Mouse (Mus musculus): ENCODE measurements around the gene Cd274. TPM values are rescaled to one million over a fixed set of nuclear protein-coding genes. Genes with fewer than 3 reads are reported as not detected.
A peak's percentile ranks its signal among the peaks of the same experiment; 100 is the strongest.

The Cd274 gene
- polyA plus RNA-seq, 1 experiment: 3.5 TPM

GRCm38 (mm10) chr19:29326822-29327552, 40.3 kb upstream of the Cd274 start:
- no peak for TF ChIP-seq EP300 (IDR thresholded peaks at IDR 0.05; ENCODE audit: insufficient read depth, low read depth, low read length)
- TF ChIP-seq CTCF (IDR thresholded peaks at IDR 0.05; ENCODE audit: low read depth, low read length): no peak
- no peak for TF ChIP-seq POLR2A (IDR thresholded peaks at IDR 0.05; ENCODE audit: insufficient read depth, low read length)
- Histone ChIP-seq H3K36me3 (ENCODE audit: control insufficient read depth, insufficient read depth, low read length, poor library complexity, severe bottlenecking) (no peaks in the 10 kb centered on the region), H3K9ac (ENCODE audit: low read depth, poor library complexity, severe bottlenecking) (no peak overlapping the region), H3K27me3 (ENCODE audit: control insufficient read depth, insufficient read depth, low read length, poor library complexity, severe bottlenecking) (no peaks in the 10 kb centered on the region), H3K4me3 (ENCODE audit: low read depth, low read length) (no peak overlapping the region), H3K4me1 (ENCODE audit: control insufficient read depth, insufficient read depth, low read length) (no peaks in the 10 kb centered on the region), H3K9me3 (replicated peaks; ENCODE audit: control insufficient read depth, insufficient read depth, low read length, poor library complexity, severe bottlenecking) (no peaks in the 10 kb centered on the region), H3K27ac (ENCODE audit: insufficient read depth, low read length) (no peak overlapping the region)

GRCm38 (mm10) chr19:29334068-29334745, 33.0 kb upstream of the Cd274 start, which contains the start of gene Rln1:
Gene Rln1 (minus strand): TSS chr19:29334670.
- no peaks in the 10 kb centered on the region for H3K9me3 ChIP-seq (replicated peaks; ENCODE audit: control insufficient read depth, insufficient read depth, low read length, poor library complexity, severe bottlenecking)
- peak within 1 kb of the TSS; percentile 49 for H3K9ac ChIP-seq (ENCODE audit: low read depth, poor library complexity, severe bottlenecking)
- H3K27me3 ChIP-seq (ENCODE audit: control insufficient read depth, insufficient read depth, low read length, poor library complexity, severe bottlenecking): no peaks in the 10 kb centered on the region
- peak within 1 kb of the TSS; percentile 59 for H3K4me3 ChIP-seq (ENCODE audit: low read depth, low read length)
- H3K27ac ChIP-seq (ENCODE audit: insufficient read depth, low read length): no peak within 1 kb of the TSS
- no peak for TF ChIP-seq POLR2A (IDR thresholded peaks at IDR 0.05; ENCODE audit: insufficient read depth, low read length)
- no peak for TF ChIP-seq EP300 (IDR thresholded peaks at IDR 0.05; ENCODE audit: insufficient read depth, low read depth, low read length)
- no peak for TF ChIP-seq CTCF (IDR thresholded peaks at IDR 0.05; ENCODE audit: low read depth, low read length)
- no peaks in the 10 kb centered on the region for H3K4me1 ChIP-seq (ENCODE audit: control insufficient read depth, insufficient read depth, low read length)
- no peaks in the 10 kb centered on the region for H3K36me3 ChIP-seq (ENCODE audit: control insufficient read depth, insufficient read depth, low read length, poor library complexity, severe bottlenecking)

- Histone ChIP-seq H3K9ac (ENCODE audit: low read depth, poor library complexity, severe bottlenecking) (no peak overlapping the region), H3K9me3 (replicated peaks; ENCODE audit: control insufficient read depth, insufficient read depth, low read length, poor library complexity, severe bottlenecking) (no peaks in the 10 kb centered on the region), H3K27me3 (ENCODE audit: control insufficient read depth, insufficient read depth, low read length, poor library complexity, severe bottlenecking) (no peaks in the 10 kb centered on the region), H3K27ac (ENCODE audit: insufficient read depth, low read length) (no peak overlapping the region), H3K36me3 (ENCODE audit: control insufficient read depth, insufficient read depth, low read length, poor library complexity, severe bottlenecking) (no peaks in the 10 kb centered on the region), H3K4me3 (ENCODE audit: low read depth, low read length) (no peak overlapping the region), H3K4me1 (ENCODE audit: control insufficient read depth, insufficient read depth, low read length) (no peaks in the 10 kb centered on the region)
- no peak for TF ChIP-seq POLR2A (IDR thresholded peaks at IDR 0.05; ENCODE audit: insufficient read depth, low read length)
- TF ChIP-seq EP300 (IDR thresholded peaks at IDR 0.05; ENCODE audit: insufficient read depth, low read depth, low read length): no peak
These were observed 30.6 kb upstream of the Cd274 start for GRCm38 (mm10) chr19:29336624-29337023.

DNA sequence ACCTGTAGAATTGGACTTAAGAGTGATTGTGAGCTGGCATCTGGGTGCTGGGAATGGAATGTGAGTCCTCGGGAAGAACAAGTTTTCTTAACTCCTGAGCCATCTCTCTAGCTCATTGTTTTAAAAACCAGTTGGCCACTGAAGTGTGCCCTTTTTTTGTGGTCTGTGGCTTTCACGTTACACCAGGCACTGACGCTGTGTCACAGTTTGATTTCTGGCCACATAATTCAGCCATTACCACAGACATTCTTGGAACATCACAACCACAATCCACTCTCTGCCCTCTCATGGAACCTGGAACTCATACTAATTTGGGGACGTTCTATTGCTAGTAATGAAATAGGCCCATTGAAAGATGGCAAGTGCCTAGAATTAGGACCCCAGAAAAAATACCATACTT, 26.2 kb upstream of the Cd274 start:
- TF ChIP-seq POLR2A (IDR thresholded peaks at IDR 0.05; ENCODE audit: insufficient read depth, low read length) (no peak), CTCF (IDR thresholded peaks at IDR 0.05; ENCODE audit: low read depth, low read length) (no peak), EP300 (IDR thresholded peaks at IDR 0.05; ENCODE audit: insufficient read depth, low read depth, low read length) (no peak)

DNA sequence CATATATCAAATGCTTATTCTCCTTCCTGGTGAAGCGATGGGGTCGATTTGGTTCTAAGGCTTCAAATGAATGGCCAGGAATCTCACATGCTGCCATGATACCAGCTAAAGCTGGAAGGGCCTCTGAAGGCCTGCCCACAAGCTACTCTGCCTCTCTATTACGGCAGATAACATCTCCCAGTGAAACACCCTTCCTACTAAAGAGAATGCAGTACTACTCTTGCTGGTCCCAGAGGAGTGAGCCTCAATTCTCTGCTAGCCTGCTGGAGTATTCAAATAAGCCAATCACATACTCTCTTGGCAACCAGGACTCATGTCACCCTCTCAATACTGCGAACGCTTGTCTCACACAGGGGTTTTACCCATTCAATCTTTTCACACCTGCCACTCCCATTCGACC, 25.0 kb upstream of the Cd274 start:
- no peaks in the 10 kb centered on the region for H3K27me3 ChIP-seq (ENCODE audit: control insufficient read depth, insufficient read depth, low read length, poor library complexity, severe bottlenecking)
- no peaks in the 10 kb centered on the region for H3K4me1 ChIP-seq (ENCODE audit: control insufficient read depth, insufficient read depth, low read length)
- no peak overlapping the region for H3K9ac ChIP-seq (ENCODE audit: low read depth, poor library complexity, severe bottlenecking)
- no peaks in the 10 kb centered on the region for H3K36me3 ChIP-seq (ENCODE audit: control insufficient read depth, insufficient read depth, low read length, poor library complexity, severe bottlenecking)
- no peaks in the 10 kb centered on the region for H3K9me3 ChIP-seq (replicated peaks; ENCODE audit: control insufficient read depth, insufficient read depth, low read length, poor library complexity, severe bottlenecking)
- no peak overlapping the region for H3K27ac ChIP-seq (ENCODE audit: insufficient read depth, low read length)
- H3K4me3 ChIP-seq (ENCODE audit: low read depth, low read length): no peak overlapping the region
- TF ChIP-seq CTCF (IDR thresholded peaks at IDR 0.05; ENCODE audit: low read depth, low read length) (no peak), POLR2A (IDR thresholded peaks at IDR 0.05; ENCODE audit: insufficient read depth, low read length) (no peak), EP300 (IDR thresholded peaks at IDR 0.05; ENCODE audit: insufficient read depth, low read depth, low read length) (no peak)

More for the DNA sequence above, 26.2 kb upstream of the Cd274 start:
- Histone ChIP-seq H3K4me1 (ENCODE audit: control insufficient read depth, insufficient read depth, low read length) (no peaks in the 10 kb centered on the region), H3K36me3 (ENCODE audit: control insufficient read depth, insufficient read depth, low read length, poor library complexity, severe bottlenecking) (no peaks in the 10 kb centered on the region), H3K27ac (ENCODE audit: insufficient read depth, low read length) (no peak overlapping the region), H3K9ac (ENCODE audit: low read depth, poor library complexity, severe bottlenecking) (no peak overlapping the region), H3K27me3 (ENCODE audit: control insufficient read depth, insufficient read depth, low read length, poor library complexity, severe bottlenecking) (no peaks in the 10 kb centered on the region), H3K4me3 (ENCODE audit: low read depth, low read length) (no peak overlapping the region), H3K9me3 (replicated peaks; ENCODE audit: control insufficient read depth, insufficient read depth, low read length, poor library complexity, severe bottlenecking) (no peaks in the 10 kb centered on the region)

- H3K9me3 ChIP-seq (replicated peaks; ENCODE audit: control insufficient read depth, insufficient read depth, low read length, poor library complexity, severe bottlenecking): no peaks in the 10 kb centered on the region
- no peak overlapping the region for H3K27ac ChIP-seq (ENCODE audit: insufficient read depth, low read length)
- H3K36me3 ChIP-seq (ENCODE audit: control insufficient read depth, insufficient read depth, low read length, poor library complexity, severe bottlenecking): no peaks in the 10 kb centered on the region
- H3K4me3 ChIP-seq (ENCODE audit: low read depth, low read length): no peak overlapping the region
- TF ChIP-seq CTCF (IDR thresholded peaks at IDR 0.05; ENCODE audit: low read depth, low read length) (no peak), POLR2A (IDR thresholded peaks at IDR 0.05; ENCODE audit: insufficient read depth, low read length) (no peak), EP300 (IDR thresholded peaks at IDR 0.05; ENCODE audit: insufficient read depth, low read depth, low read length) (no peak)
- H3K9ac ChIP-seq (ENCODE audit: low read depth, poor library complexity, severe bottlenecking): no peak overlapping the region
- no peaks in the 10 kb centered on the region for H3K4me1 ChIP-seq (ENCODE audit: control insufficient read depth, insufficient read depth, low read length)
- H3K27me3 ChIP-seq (ENCODE audit: control insufficient read depth, insufficient read depth, low read length, poor library complexity, severe bottlenecking): no peaks in the 10 kb centered on the region
These were observed 22.4 kb upstream of the Cd274 start for GRCm38 (mm10) chr19:29344868-29345267.

All from ES-Bruce4 (cell line).